8 mouse cellular contexts compared by ENCODE assay signal in the genomic region with DNA sequence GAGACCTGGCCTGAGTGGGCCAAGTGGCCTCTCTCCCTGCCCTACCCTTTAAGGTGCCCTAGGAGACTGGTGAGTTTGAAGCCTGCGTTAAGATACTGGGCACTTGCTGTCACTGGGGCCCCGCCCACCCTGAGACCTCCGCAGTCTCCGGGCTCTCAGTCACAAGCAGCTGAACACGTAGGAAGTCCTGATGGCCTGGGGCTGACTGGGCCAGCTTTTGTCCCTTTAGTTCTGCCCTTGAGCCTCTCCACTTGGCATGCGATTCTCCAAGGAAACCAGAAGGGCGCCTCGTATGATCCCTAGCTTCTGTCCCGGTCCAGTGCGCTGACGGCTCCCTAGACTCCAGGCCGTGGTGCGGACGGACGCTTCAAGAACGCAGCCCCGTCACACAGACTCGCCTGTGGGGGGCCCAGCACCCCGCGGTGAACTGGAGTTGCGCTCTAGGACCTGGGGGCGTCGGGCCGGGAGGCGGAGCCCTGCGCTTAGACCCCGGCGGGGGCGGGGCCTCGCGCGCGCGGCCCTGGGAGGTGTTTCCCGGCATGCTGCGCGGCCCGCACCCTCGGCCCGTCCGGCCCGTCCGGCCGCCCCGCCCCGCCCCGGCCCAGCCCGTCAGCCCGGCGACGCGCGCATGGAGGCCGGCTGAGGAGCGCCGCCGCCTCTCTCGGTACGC. TPM values are rescaled to one million over a fixed set of nuclear protein-coding genes. Genes with fewer than 3 reads are reported as not detected.
DNase-seq lines count a peak whose midpoint lies in the region; ATAC-seq and TF ChIP-seq lines count a peak whose summit lies in the region.

No protein-coding gene starts in this region.

- peak overlapping the region; percentile 84 for H3K4me2 ChIP-seq in embryonic facial prominence, embryonic 14.5 days (ENCODE audit: low read depth, low read length)

- peak; percentile 20; the same call in 1 of the 2 replicates for TF ChIP-seq CTCF in bone marrow, adult 2 months (IDR thresholded peaks at IDR 0.05; ENCODE audit: control insufficient read depth, insufficient read depth, low read length)

- H3K4me3 ChIP-seq in bone marrow, adult 2 months (replicated peaks; ENCODE audit: control insufficient read depth, low read depth, low read length) = peak overlapping the region; percentile 91
- H3K4me3 ChIP-seq in embryonic facial prominence, embryonic 14.5 days (ENCODE audit: low read depth, low read length) = peak overlapping the region; percentile 57

- peak; percentile 94 for ATAC-seq in embryonic facial prominence, embryonic 14.5 days (ENCODE audit: low read depth)

- DNase-seq in A20 (ENCODE audit: low read depth, low spot score) = peak; percentile 91
- DNase-seq in embryonic facial prominence, embryonic 14.5 days (ENCODE audit: low spot score) = peak; percentile 95
- DNase-seq in heart, adult 8-10 months (ENCODE audit: low spot score) = peak; percentile 86
- peak; percentile 89 for DNase-seq in kidney, adult 9 months
- DNase-seq in liver = peak; percentile 90
- DNase-seq in monocyte, adult 2 months (ENCODE audit: low read depth in 1 of 2, low spot score in 2 of 2) = peak; percentile 31 to 62
- DNase-seq in spleen, postnatal 14 days (ENCODE audit: low spot score in 2 of 2) = peak; percentile 63 to 75

- peaks cover 9% of the 10 kb centered on the region; the same call in 1 of the 2 replicates for H3K36me3 ChIP-seq in embryonic facial prominence, embryonic 14.5 days (ENCODE audit: control insufficient read depth, insufficient read depth, low read length)

- H3K9ac ChIP-seq in embryonic facial prominence, embryonic 14.5 days (ENCODE audit: low read depth, low read length) = peak overlapping the region; percentile 80

- peak overlapping the region; percentile 93 for H3K27ac ChIP-seq in bone marrow, adult 2 months (ENCODE audit: control insufficient read depth, insufficient read depth, low read depth, low read length, poor library complexity)
- peak overlapping the region; percentile 87 for H3K27ac ChIP-seq in embryonic facial prominence, embryonic 14.5 days (replicated peaks; ENCODE audit: low read depth, low read length)

- TF ChIP-seq POLR2A in bone marrow, adult 2 months (IDR thresholded peaks at IDR 0.05; ENCODE audit: borderline replicate concordance, control insufficient read depth, low read depth, low read length) = peak; percentile 57; the same call in 1 of the 2 replicates

- peaks cover 5% of the 10 kb centered on the region; the same call in 1 of the 2 replicates for H3K4me1 ChIP-seq in bone marrow, adult 2 months (ENCODE audit: control insufficient read depth, insufficient read depth, low read length)
- peaks cover 31% of the 10 kb centered on the region for H3K4me1 ChIP-seq in embryonic facial prominence, embryonic 14.5 days (ENCODE audit: control insufficient read depth, insufficient read depth, low read length)

- no peaks in the 10 kb centered on the region for H3K9me3 ChIP-seq in embryonic facial prominence, embryonic 14.5 days (ENCODE audit: control insufficient read depth, low read length)

- under 1% methylated on average over 59 of the region's 59 CpGs for WGBS in bone marrow, adult 2 months
- under 1% methylated on average over 21 of the region's 59 CpGs for WGBS in embryonic facial prominence, embryonic 14.5 days

- no peaks in the 10 kb centered on the region for H3K27me3 ChIP-seq in embryonic facial prominence, embryonic 14.5 days (replicated peaks; ENCODE audit: control insufficient read depth, insufficient read depth, low read length)

RNA-seq across cellular contexts. Expression of a gene that starts 0.7 kb away (rescaled TPM):
- polyA plus RNA-seq in bone marrow, adult 2 months (2011; ENCODE audit: insufficient read depth, insufficient read length, low replicate concordance, missing spikeins) = 26.6 and 34.8 TPM in 2 replicates
- polyA plus RNA-seq in embryonic facial prominence, embryonic 14.5 days (2014; fragmentation: Nextera tagmentation; extraction: Ambion mirVana) = 41.4 and 46.8 TPM in 2 replicates
- total RNA-seq in heart, adult 8-10 months (2022) = 10 to 100 TPM; 43.9 to 51.4 (median 45.4) TPM

RNA-seq across cellular contexts. Expression of a gene that starts 13.3 kb away (rescaled TPM):
- polyA plus RNA-seq in bone marrow, adult 2 months (2011; ENCODE audit: insufficient read depth, insufficient read length, low replicate concordance, missing spikeins) = 7.0 and 17.9 TPM in 2 replicates
- polyA plus RNA-seq in embryonic facial prominence, embryonic 14.5 days (2014; fragmentation: Nextera tagmentation; extraction: Ambion mirVana) = 18.3 and 18.5 TPM in 2 replicates
- 10 to 100 TPM; 15.0 to 16.6 (median 15.8) TPM for total RNA-seq in heart, adult 8-10 months (2022)

RNA-seq across cellular contexts. Expression of a gene that starts 16.1 kb away (rescaled TPM):
- 0.45 TPM in 1 of 2 replicates, not detected in the other for polyA plus RNA-seq in bone marrow, adult 2 months (2011; ENCODE audit: insufficient read depth, insufficient read length, low replicate concordance, missing spikeins)
- polyA plus RNA-seq in embryonic facial prominence, embryonic 14.5 days (2014; fragmentation: Nextera tagmentation; extraction: Ambion mirVana) = 0.42 and 0.50 TPM in 2 replicates
- total RNA-seq in heart, adult 8-10 months (2022) = 1 to 10 TPM; 1.1 to 2.1 (median 1.7) TPM

RNA-seq across cellular contexts. Expression of a gene that starts 47.3 kb away (rescaled TPM):
- polyA plus RNA-seq in bone marrow, adult 2 months (2011; ENCODE audit: insufficient read depth, insufficient read length, low replicate concordance, missing spikeins) = 10.0 and 31.9 TPM in 2 replicates
- polyA plus RNA-seq in embryonic facial prominence, embryonic 14.5 days (2014; fragmentation: Nextera tagmentation; extraction: Ambion mirVana) = 13.9 and 16.9 TPM in 2 replicates
- total RNA-seq in heart, adult 8-10 months (2022) = 10 to 100 TPM in 1 of 4 experiments, 1 to 10 TPM in 3; 8.2 to 11.6 (median 9.0) TPM

RNA-seq across cellular contexts. Expression of a gene that starts 52.9 kb away (rescaled TPM):
- 9.1 and 24.3 TPM in 2 replicates for polyA plus RNA-seq in bone marrow, adult 2 months (2011; ENCODE audit: insufficient read depth, insufficient read length, low replicate concordance, missing spikeins)
- 15.5 and 17.8 TPM in 2 replicates for polyA plus RNA-seq in embryonic facial prominence, embryonic 14.5 days (2014; fragmentation: Nextera tagmentation; extraction: Ambion mirVana)
- total RNA-seq in heart, adult 8-10 months (2022) = 1 to 10 TPM; 5.8 to 9.5 (median 6.9) TPM

Comparison
In these comparisons a context has a peak if more than half of its experiments do, and no peak if none do; other contexts are left out.
1. Peak in every context shown above with its lines: DNase-seq, ATAC-seq, H3K4me3 ChIP-seq and H3K27ac ChIP-seq.